Mouse (Mus musculus) kidney, adult 2 months (tissue): ENCODE measurements at regions not wholly inside any gene's neighbourhood (a gene's known extent, or its start where the extent isn't known, plus 50 kb on each side); places are given as distances from the start of the nearest gene placed in this dataset.

ENCODE experiments used
- CTCF ChIP-seq: fragments of 200-500 bp; conservative IDR thresholded peaks from 2 replicates; pipeline ENCODE4 v1.5.1; 2011; ENCODE audit warnings: low read depth, mild to moderate bottlenecking, control low read depth, low read length, moderate library complexity, mixed read lengths; ENCODE audit not compliant: insufficient read depth, insufficient read length
- POLR2A ChIP-seq: fragments of 200-500 bp; IDR thresholded peaks from one replicate; pipeline ENCODE4 v1.6.1; 2011; ENCODE audit warnings: low read depth, low read length, control low read depth

- TF ChIP-seq CTCF: no peak
- no peak for TF ChIP-seq POLR2A
Observed at GRCm38 (mm10) chr2:50643219-50643618, 346.6 kb upstream of the Mmadhc start.
